In the genomic region with DNA sequence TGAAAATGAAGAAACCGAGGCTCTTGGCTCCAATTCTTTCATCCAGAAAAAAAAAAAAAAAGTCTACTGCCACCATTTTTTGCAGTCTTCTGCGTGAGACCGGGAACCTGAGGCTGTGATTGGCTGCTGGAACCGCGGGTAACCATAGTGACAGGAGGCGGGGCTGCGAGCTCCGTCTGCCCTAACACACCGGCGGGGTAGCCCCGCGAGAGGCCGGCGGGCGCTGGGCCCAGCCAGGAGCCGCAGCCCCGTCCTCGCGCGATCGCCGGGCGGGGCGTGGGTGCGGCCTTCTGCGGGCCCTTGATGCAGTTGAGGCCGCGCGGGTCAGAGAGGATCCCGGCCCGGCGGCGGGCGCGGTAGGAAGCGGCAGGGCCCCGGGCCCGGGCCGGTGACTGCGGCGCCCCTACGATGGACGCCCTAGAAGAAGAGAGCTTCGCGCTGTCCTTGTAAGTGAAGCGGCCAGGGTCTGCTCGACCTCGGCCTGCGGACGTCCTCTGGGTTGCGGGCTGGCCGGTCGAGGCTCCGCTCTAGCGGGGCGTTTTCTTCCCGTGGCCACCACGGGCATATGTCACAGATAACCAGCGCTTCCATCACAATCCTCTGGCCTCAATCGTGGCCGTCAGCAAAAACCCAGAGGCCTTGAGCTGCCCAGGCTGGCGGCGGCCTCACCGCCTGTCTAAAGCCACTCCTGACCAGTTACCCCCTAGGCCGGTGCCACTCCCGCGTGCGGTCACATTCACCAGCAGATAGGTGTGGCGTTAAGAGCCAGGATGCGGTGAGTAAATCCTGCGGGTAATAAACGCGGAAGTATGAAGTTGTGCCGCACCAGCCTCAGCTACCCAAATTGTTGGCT, we compare ENCODE assay signal across 8 mouse cellular contexts. TPM values are rescaled to one million over a fixed set of nuclear protein-coding genes. Genes with fewer than 3 reads are reported as not detected.
DNase-seq lines count a peak whose midpoint lies in the region; ATAC-seq and TF ChIP-seq lines count a peak whose summit lies in the region.

TSS of gene Arl2bp (plus strand) at position 145 of the 853 bp plus-strand sequence.

- H3K4me3 ChIP-seq in hindbrain, embryonic 14.5 days (replicated peaks; ENCODE audit: low read length): peak within 1 kb of the TSS; percentile 99

- POLR2A ChIA-PET in Patski (lab: Charles Lee): interaction anchor here (0.8 to 1.6 kb wide), 4 partner anchors 24 to 140 kb away, joined by 3 read pairs; no protein-coding TSS in a partner anchor

- H3K9ac ChIP-seq in hindbrain, embryonic 14.5 days: peak within 1 kb of the TSS; percentile 99

- H3K4me1 ChIP-seq in hindbrain, embryonic 14.5 days (replicated peaks; ENCODE audit: control insufficient read depth, insufficient read depth, low read length): peaks cover 19% of the 10 kb centered on the region

- H3K27me3 ChIP-seq in Patski: no peaks in the 10 kb centered on the region
- H3K27me3 ChIP-seq in hindbrain, embryonic 14.5 days (ENCODE audit: control insufficient read depth, insufficient read depth, low read length): no peaks in the 10 kb centered on the region

- H3K9me3 ChIP-seq in hindbrain, embryonic 14.5 days (ENCODE audit: control insufficient read depth, low read length): no peaks in the 10 kb centered on the region

- H3K4me2 ChIP-seq in hindbrain, embryonic 14.5 days (replicated peaks): peak within 1 kb of the TSS; percentile 69

- peak; percentile 94 for ATAC-seq in Patski
- peak; percentile 99 for ATAC-seq in hindbrain, embryonic 14.5 days (ENCODE audit: low FRiP score)

- under 1% methylated on average over 67 of the region's 74 CpGs for WGBS in hindbrain, embryonic 14.5 days

- peak; percentile 62 for DNase-seq in Patski (ENCODE audit: low read depth, low spot score)
- DNase-seq in cerebellum, postnatal 14 days: peak; percentile 95 to 96
- peak; percentile 82 to 84 for DNase-seq in frontal cortex, postnatal 25 days (ENCODE audit: low spot score in 2 of 2)
- DNase-seq in hindbrain, embryonic 14.5 days (ENCODE audit: low spot score): peak; percentile 93
- peak; percentile 91 for DNase-seq in layer of hippocampus, postnatal 36 days
- DNase-seq in lung, postnatal 36 days: peak; percentile 97
- DNase-seq in retina, postnatal 1 day: peak; percentile 97
- DNase-seq in urinary bladder, adult 18-20 months (ENCODE audit: low spot score in 2 of 2): peak; percentile 83 to 90

- H3K27ac ChIP-seq in hindbrain, embryonic 14.5 days: peak within 1 kb of the TSS; percentile 97

- in situ Hi-C loops in Patski (cut with MboI; ENCODE audit: low pct_unique_long_range_greater_than_20kb): no loop called here

- no peak for TF ChIP-seq CTCF in Patski (IDR thresholded peaks at IDR 0.05)

- CTCF ChIA-PET in Patski (lab: Charles Lee): interaction anchor here (1.7 kb wide), 1 partner anchor 19 kb away, joined by 4 read pairs; no protein-coding TSS in a partner anchor

- H3K36me3 ChIP-seq in hindbrain, embryonic 14.5 days (replicated peaks; ENCODE audit: control insufficient read depth, insufficient read depth): peaks cover 34% of the 10 kb centered on the region

RNA-seq across cellular contexts. Expression of gene Arl2bp, which starts in this region (rescaled TPM):
- 103 TPM for polyA plus RNA-seq in Patski (2021)
- polyA plus RNA-seq in hindbrain, embryonic 14.5 days (2014; fragmentation: Nextera tagmentation; extraction: Ambion mirVana): 88.2 and 96.3 TPM in 2 replicates
- total RNA-seq in layer of hippocampus, postnatal 36 days (2021): 100 to 1,000 TPM; 150 to 161 TPM

Comparison
In these comparisons a context has a peak if more than half of its experiments do, and no peak if none do; other contexts are left out.
1. Peak in every context shown above with its lines: DNase-seq, ATAC-seq, H3K4me3 ChIP-seq and H3K27ac ChIP-seq.